Mouse (Mus musculus) bone marrow macrophage, adult 2 months (primary cell): Measurements from ENCODE around the gene Rtn4.

ENCODE experiments used
- CTCF ChIP-seq: IDR thresholded peaks from 2 replicates; pipeline ENCODE4 v1.5.1; 2012; ENCODE audit warnings: low read depth, mild to moderate bottlenecking, low read length, moderate library complexity
- POLR2A ChIP-seq: IDR thresholded peaks from 2 replicates; pipeline ENCODE4 v1.6.1; 2012; ENCODE audit warnings: mild to moderate bottlenecking, low read depth, low read length, borderline replicate concordance

GRCm38 (mm10) chr11:29777964-29778363, 85.2 kb downstream of the Rtn4 start:
- TF ChIP-seq POLR2A = no peak
- no peak for TF ChIP-seq CTCF
